8 mouse cellular contexts compared by ENCODE assay signal in genomic region chr5:137641054-137641453, GRCm38 (mm10). TPM values are rescaled to one million over a fixed set of nuclear protein-coding genes. Genes with fewer than 3 reads are reported as not detected.
A peak's percentile ranks its signal among the peaks of the same experiment; 100 is the strongest.
DNase-seq lines count a peak whose midpoint lies in the region; ATAC-seq and TF ChIP-seq lines count a peak whose summit lies in the region.

TSS of gene Sap25 (plus strand) at chr5:137641334.

- no peak within 1 kb of the TSS for H3K4me3 ChIP-seq in C2C12 (ENCODE audit: insufficient read depth, poor library complexity, severe bottlenecking)
- no peak within 1 kb of the TSS for H3K4me3 ChIP-seq in liver, embryonic 14.5 days (ENCODE audit: insufficient read depth in 1 of 2, low read depth in 2 of 2, low read length in 2 of 2)
- H3K4me3 ChIP-seq in testis, adult 2 months (ENCODE audit: control insufficient read depth, low read depth, low read length) = no peak within 1 kb of the TSS

- H3K79me3 ChIP-seq in C2C12 (ENCODE audit: low read depth) = no peaks in the 10 kb centered on the region

- no peaks in the 10 kb centered on the region for H3K9me3 ChIP-seq in liver, embryonic 14.5 days (ENCODE audit: control insufficient read depth, low read length)

- peak; percentile 60 for TF ChIP-seq CTCF in C2C12 (IDR thresholded peaks at IDR 0.05; ENCODE audit: control insufficient read depth, insufficient read depth, insufficient read length)
- TF ChIP-seq CTCF in liver, embryonic 14.5 days (IDR thresholded peaks at IDR 0.05; ENCODE audit: low read depth) = peak; percentile 89
- peak; percentile 62 for TF ChIP-seq CTCF in testis, adult 2 months (IDR thresholded peaks at IDR 0.05; ENCODE audit: control insufficient read depth, insufficient read depth, insufficient replicate concordance, low read depth, low read length)

- no peak for TF ChIP-seq EP300 in liver, embryonic 14.5 days (IDR thresholded peaks at IDR 0.05; ENCODE audit: low read depth)

- ATAC-seq in liver, embryonic 14.5 days (ENCODE audit: insufficient read depth) = no peak

- H3ac ChIP-seq in C2C12 (ENCODE audit: control insufficient read depth, insufficient read length, low read depth) = no peak within 1 kb of the TSS

- no peaks in the 10 kb centered on the region for H3K27me3 ChIP-seq in C2C12 (ENCODE audit: control insufficient read depth, insufficient read depth, insufficient read length)
- peaks cover 16% of the 10 kb centered on the region for H3K27me3 ChIP-seq in liver, embryonic 14.5 days (ENCODE audit: control insufficient read depth, insufficient read depth, low read length)
- no peaks in the 10 kb centered on the region for H3K27me3 ChIP-seq in testis, adult 2 months (ENCODE audit: control insufficient read depth, insufficient read depth, low read length)

- peaks cover 2% of the 10 kb centered on the region in 2 experiments; a peak in 2 of 4 replicates for H3K4me1 ChIP-seq in liver, embryonic 14.5 days (replicated peaks; ENCODE audit: control insufficient read depth in 2 of 2, insufficient read depth in 2 of 2, low read length in 1 of 2)
- peaks cover 20% of the 10 kb centered on the region for H3K4me1 ChIP-seq in testis, adult 2 months (ENCODE audit: control insufficient read depth, insufficient read depth, low read length)

- TF ChIP-seq POLR2A in testis, adult 2 months (IDR thresholded peaks at IDR 0.05; ENCODE audit: control insufficient read depth, low read depth, low read length) = no peak

- DNase-seq in gastrocnemius, postnatal 10 days = peak; percentile 49
- no peak for DNase-seq in gastrocnemius, adult 18-20 months (ENCODE audit: low spot score)
- DNase-seq in adrenal gland, postnatal 36 days = peak; percentile 40 to 68
- no peak for DNase-seq in liver, embryonic 14.5 days (ENCODE audit: low read depth in 3 of 3, low spot score in 3 of 3)
- DNase-seq in yolk sac, embryonic 10.5 days (ENCODE audit: low spot score) = no peak
- DNase-seq in layer of hippocampus, adult 18-20 months (ENCODE audit: low spot score in 2 of 2) = no peak

- H3K4me2 ChIP-seq in liver, embryonic 14.5 days (ENCODE audit: low read depth) = no peak within 1 kb of the TSS

- no peak within 1 kb of the TSS for H3K27ac ChIP-seq in liver, embryonic 14.5 days
- H3K27ac ChIP-seq in testis, adult 2 months (ENCODE audit: control insufficient read depth, insufficient read depth, low read depth, low read length) = no peak within 1 kb of the TSS

- peaks cover 55% of the 10 kb centered on the region for H3K36me3 ChIP-seq in C2C12 (ENCODE audit: control insufficient read depth, insufficient read depth)
- peaks cover 21% of the 10 kb centered on the region for H3K36me3 ChIP-seq in liver, embryonic 14.5 days (replicated peaks; ENCODE audit: control insufficient read depth, insufficient read depth, low read depth)
- H3K36me3 ChIP-seq in testis, adult 2 months (ENCODE audit: control insufficient read depth, insufficient read depth, low read length) = no peaks in the 10 kb centered on the region; the same call in 1 of the 2 replicates

- H3K9ac ChIP-seq in liver, embryonic 14.5 days (replicated peaks) = no peak within 1 kb of the TSS

- WGBS in liver, embryonic 14.5 days (ENCODE audit: insufficient replicate concordance) = 73% methylated on average over 19 of the region's 19 CpGs

- H3K79me2 ChIP-seq in C2C12 (ENCODE audit: control insufficient read depth, insufficient read depth) = no peaks in the 10 kb centered on the region

TF ChIP-seq in C2C12, 6 proteins besides CTCF, POLR2A, EP300 and RAD21:
- TF ChIP-seq FOSL1 (IDR thresholded peaks at IDR 0.05; ENCODE audit: insufficient read depth, low read length, poor library complexity, severe bottlenecking) (no peak), MYOG (IDR thresholded peaks at IDR 0.05; ENCODE audit: control insufficient read depth, extremely low read depth, insufficient read length) (no peak), MAX (IDR thresholded peaks at IDR 0.05) (no peak)

RNA-seq across cellular contexts. Expression of gene Sap25, which starts in this region (rescaled TPM):
- total RNA-seq in gastrocnemius, postnatal 10 days (2021) = 1 to 10 TPM; 2.1 to 4.0 TPM
- 1 to 10 TPM; 2.6 to 3.0 TPM for total RNA-seq in gastrocnemius, adult 18-20 months (2021)
- polyA plus RNA-seq in C2C12 (2012; fragmentation: generic; extraction: Trizol) = 4.4 TPM
- 1 to 10 TPM; 1.9 to 7.8 TPM for total RNA-seq in adrenal gland, postnatal 36 days (2021)
- 12.7 and 13.7 TPM in 2 replicates for polyA plus RNA-seq in liver, embryonic 14.5 days (2012; rRNA removed)
- polyA plus RNA-seq in liver, embryonic 14.5 days (2014; fragmentation: Nextera tagmentation; extraction: Ambion mirVana) = 2.3 and 2.9 TPM in 2 replicates
- 37.9 and 42.4 TPM in 2 replicates for polyA plus RNA-seq in testis, adult 2 months (2012; rRNA removed)
- total RNA-seq in layer of hippocampus, adult 18-20 months (2021) = 1 to 10 TPM; 8.2 to 9.5 TPM

Comparison
In these comparisons a context has a peak if more than half of its experiments do, and no peak if none do; other contexts are left out.
1. DNase-seq: peak in gastrocnemius, postnatal 10 days (single experiment) and adrenal gland, postnatal 36 days (2 of 2); none in gastrocnemius, adult 18-20 months (single experiment), liver, embryonic 14.5 days (0 of 3), yolk sac, embryonic 10.5 days (single experiment) and layer of hippocampus, adult 18-20 months (0 of 2).
2. Peak in every context shown above with its lines, with median percentiles within 50 percentile points of each other: CTCF ChIP-seq.